Mouse (Mus musculus): Measurements from ENCODE around the gene Zfp644.

DNA sequence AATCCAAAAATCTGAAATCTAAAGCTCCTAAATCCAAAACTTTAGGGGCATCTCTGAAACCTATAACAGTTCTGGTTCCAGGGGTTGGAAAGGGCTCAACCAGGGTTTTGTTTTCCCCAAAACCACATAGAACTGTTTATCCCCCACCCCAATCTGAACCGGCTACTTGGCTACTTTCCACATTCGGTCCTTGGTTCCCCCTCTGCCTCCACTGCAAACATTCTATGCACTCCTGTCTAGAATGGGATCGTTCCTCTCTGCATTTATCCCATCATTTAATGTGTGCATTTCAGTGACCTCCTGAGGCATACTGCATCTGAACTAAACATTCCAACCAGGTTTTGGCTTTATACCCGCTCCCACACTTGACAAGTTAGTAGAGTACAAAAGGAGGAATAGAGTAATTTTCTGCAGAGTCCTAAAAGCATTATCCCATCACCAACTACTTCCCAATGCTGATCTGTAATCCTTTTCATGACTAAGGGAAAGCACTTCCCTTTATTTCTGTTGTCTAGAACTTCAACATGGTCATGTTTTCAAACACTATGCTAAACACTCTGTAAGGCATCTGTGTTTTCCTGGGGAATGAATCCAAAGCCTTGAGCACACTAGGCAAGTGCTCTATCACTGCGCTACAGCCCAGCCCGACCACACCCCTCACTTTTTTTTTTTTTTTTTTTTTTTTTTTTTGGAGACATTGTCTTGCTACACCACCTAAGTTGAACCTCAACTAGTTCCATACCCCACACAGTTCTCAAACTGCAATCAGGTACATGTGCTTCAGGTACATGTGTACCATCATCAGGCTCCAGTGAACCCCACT lies 16.2 kb downstream of the Zfp644 start:
- TF ChIP-seq FLI1 (IDR thresholded peaks at IDR 0.05; ENCODE audit: low read length) (no peak), GATA1 (IDR thresholded peaks at IDR 0.05; ENCODE audit: borderline replicate concordance, low read length) (no peak)
